Mouse (Mus musculus) heart, postnatal 25 days (tissue): ENCODE measurements around the gene Fndc4. TPM values are rescaled to one million over a fixed set of nuclear protein-coding genes. Genes with fewer than 3 reads are reported as not detected.

Experiments
- DNase-seq: peaks from one replicate; pipeline ENCODE4 v3.0.0; 2022; ENCODE audit warnings: low spot score
- intact Hi-C: fragments of 180-260 bp; cut with DNase I; formaldehyde crosslinking; loops from one replicate; pipeline ENCODE4 v1.15.1; 2025
- total RNA-seq, 2 experiments: library from RNA; stranded (reverse); gene quantifications; 2 replicates each; pipeline ENCODE4 v1.2.3; 2021

Fndc4 gene
- total RNA-seq, 2 experiments from 2014 or later: 3.6 to 4.1 TPM

DNA sequence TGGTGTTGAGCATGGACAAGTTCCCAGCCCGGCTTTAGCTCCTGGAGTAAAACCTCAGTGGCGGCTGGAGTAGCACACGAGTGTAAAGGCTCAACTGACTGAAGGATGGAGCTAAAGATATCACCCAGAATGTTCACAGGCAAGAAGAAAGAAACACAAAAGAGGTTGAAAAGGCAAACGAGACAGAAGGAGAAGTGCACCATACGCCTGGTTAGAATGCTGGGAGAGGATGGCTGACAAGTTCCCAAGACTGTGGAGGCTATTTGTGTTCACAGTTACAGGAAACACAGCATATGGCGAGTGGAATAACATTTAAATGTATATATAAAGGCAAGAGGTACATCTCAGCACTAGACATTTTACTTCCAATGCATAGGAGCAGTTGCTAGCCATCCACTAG is 22.9 kb downstream of the Fndc4 start:
- intact Hi-C loops: no loop called here
- DNase-seq: no peak

DNA sequence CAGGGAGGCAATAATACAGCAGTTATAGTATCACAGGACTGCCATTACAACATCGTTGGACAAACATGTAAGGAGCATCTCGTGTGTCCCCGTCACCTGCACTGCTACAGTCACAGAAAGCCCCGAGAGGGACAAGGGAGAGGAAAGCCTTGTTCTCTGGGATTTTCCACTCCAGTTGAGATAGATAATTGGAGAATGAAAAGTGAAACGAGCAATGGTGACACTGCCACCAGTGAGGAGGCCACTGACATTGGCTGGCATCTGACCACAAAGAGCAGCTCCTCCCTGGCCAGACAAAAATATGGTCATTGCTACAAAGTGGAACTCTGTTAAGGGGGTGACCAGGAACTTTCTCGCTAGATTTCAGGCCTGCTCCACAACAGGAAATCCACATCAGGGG is 28.2 kb downstream of the Fndc4 start:
- intact Hi-C loops: no loop called here
- DNase-seq: no peak

DNA sequence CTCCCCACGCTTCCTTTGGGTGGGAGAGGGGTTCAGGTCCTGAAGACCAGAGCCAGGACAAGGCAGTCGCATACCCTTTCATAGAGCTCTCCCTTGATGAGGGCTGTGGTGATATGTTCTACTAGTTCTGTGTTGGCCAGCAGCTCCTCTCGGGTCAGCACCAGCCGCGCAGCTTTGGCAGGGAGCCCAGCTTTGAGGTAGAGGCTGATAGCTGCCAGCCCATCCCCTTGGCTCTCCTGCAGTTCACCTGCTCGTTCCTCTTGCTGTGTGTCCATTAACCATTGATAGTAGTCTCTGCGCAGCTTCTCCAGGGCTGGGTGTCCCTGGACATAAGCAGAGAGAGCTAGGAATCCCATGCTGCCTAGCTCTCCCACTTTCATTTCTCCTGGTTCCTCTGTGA is 29.8 kb downstream of the Fndc4 start:
- no peak for DNase-seq

DNA sequence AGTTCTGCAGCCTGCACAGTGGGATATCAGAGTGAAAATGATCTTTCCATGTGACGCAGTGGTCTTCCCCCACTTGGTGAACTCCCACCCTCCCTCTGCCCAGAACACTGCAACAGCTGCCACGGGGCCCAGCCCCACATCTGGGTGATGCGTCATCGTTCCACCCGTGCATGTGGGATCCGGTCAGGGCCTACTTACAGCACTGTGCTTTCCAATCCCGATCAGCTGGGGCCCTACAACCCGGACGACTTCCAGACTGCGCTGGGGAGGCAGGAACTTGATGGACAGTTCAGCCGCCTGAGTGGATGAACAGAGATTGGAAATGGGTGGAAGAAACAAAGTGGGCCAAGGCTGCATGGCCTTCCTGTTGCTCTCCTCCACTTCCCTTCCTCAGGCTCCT is 38.3 kb downstream of the Fndc4 start:
- DNase-seq: no peak
- intact Hi-C loops: no loop called here

More for the DNA sequence above, 29.8 kb downstream of the Fndc4 start:
- intact Hi-C loops: no loop called here

DNA sequence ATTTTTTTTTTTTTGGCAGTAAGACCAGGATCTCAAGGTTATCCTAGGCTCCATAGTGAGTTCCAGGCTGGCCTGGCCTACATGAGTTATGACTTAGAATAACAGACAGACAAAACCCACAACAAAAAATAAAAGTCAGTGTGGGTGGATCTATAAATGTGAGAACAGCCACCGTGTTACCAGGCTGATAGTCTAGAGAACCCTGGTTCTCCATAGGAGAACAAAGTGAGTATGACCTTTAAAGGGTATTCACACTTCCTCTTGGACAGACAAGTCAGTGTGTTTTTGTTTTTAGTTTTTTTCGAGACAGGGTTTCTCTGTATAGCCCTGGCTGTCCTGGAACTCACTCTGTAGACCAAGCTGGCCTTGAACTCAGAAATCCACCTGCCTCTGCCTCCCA is 39.9 kb downstream of the Fndc4 start:
- DNase-seq: no peak
- intact Hi-C loops: no loop called here

DNA sequence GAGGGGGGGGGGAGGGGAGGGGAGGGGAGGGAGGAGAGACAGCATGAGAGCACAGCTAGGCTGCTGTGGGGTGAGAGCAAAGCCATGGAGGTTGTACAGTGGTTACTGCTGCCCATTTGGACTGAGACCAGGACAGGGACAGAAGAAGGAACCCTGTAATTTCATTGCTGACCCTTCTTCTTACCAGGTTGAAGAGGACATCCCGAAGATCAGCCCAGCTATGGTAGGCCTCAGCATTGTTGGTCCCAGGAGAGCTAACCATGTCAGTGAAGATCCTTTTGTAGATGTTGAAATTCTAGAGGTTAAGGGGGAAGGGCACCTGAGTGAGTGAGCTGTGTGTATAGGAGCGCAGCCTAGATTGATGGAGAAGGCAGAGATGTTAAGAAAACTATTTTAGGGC is 40.5 kb downstream of the Fndc4 start:
- DNase-seq: no peak

DNA sequence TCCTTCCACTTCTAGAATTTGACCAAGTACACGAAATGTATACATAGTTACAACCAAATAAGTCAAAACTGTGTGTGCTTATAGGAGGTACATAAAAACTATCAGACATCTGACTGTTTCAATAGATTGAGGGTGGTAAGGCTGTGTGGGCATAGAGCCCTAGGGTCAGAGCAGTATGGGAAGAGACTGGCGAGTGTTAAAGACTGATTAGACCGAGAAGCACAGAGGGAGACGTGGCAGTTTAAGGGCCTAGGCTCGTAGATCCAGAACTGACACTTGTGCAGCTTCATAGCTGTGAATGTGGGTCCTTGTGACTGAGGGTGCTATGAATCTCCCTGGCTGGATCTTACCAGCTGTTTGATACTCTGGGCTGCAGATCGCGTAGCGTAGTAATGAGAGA is 41.0 kb downstream of the Fndc4 start:
- intact Hi-C loops: no loop called here

More for the DNA sequence above, 40.5 kb downstream of the Fndc4 start:
- intact Hi-C loops: no loop called here

DNA sequence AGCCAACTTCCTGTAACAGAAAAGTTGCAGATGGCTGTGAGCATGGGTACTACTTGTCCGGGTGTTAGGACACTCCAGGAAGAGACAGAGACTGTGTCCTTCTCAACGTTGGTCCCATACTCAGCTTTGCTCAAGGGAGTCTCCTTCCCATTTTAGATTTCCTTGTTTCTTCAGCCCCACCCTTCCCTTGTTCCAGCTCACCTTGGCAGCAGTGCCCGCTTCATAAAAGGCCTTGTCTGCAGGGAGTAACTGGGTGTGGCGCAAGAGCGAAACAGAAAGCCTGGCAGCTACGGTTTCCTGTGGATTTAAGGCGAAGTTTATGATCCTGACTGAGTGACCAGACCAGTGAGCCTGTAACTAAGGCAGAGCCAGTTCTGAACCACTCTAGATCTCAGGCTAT is 41.4 kb downstream of the Fndc4 start:
- intact Hi-C loops: no loop called here
- peak; percentile 48 for DNase-seq

More for the DNA sequence above, 41.0 kb downstream of the Fndc4 start:
- DNase-seq: no peak

DNA sequence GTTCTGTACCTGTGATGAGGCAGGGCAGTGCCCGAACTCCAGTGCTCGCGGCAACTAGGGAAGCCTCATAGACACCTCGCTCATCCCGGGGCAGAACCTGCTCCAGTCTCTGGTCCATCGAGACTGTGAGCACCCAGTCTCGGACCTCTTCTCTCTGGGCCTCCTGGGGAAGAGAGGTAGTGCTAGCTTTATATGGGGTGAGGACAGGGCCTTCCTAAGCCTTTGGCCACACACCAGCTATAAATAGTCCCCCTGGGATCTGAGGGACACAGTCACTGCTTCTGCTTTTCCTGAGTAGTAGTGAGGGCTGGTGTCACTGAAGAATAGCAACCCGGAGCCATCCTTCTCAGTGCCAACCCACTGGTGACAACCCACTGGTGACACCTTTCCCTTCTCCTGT is 42.1 kb downstream of the Fndc4 start:
- DNase-seq: no peak
- intact Hi-C loops: no loop called here

DNA sequence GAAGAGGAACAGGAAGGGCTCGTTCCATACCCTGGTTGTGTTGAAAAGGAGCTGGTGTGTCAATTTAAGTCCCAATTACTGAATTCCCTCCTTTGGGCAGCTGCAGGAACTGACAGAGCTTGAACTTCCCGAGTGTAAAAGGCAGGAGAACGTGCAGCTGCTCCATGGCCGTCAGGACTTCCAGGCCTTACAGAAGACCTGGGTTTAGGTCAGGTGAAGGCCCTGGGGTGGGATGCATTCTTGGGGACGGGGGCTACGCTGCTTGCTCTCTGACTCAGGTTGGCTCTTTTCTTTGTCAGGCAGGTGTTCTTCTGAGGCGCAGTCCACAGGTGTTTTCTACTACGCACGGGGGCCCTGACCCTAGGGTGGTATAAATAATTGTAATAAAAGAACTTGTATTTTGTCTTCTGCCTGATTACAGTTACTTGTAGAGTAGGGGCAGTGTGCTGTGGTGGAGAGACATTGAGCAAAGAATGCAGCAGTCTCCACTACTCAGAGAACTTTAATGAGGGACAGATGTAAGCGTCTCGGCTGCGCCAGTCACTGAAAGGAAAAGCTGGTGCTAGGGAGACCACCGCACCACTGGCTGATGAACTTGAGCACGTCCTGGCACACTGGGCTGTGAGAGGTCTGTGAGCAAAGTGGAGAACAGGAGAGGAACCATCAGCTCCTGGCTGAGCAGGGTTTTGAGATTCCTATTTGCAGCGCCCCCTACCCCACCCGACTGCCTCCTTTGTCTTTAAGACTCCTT is 42.9 kb downstream of the Fndc4 start:
- intact Hi-C loops: no loop called here
- no peak for DNase-seq

DNA sequence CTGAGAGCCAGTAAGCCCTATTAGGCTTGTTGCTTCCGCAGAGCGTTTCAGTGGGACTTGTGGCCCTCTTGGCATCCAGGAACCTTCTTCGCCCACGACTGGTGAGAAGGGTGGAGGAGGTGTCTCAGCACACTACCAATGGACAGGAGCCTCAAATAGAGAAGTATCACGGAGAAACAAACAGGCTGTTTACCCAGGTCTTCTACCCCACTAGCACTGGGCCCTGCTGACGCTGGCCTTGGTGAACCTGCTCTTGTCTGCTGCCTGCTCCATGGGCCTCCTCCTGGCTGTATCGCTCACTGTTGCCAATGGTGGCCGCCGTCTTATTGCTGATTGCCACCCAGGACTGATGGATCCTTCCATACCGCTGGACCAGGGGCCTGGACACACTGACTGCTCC is 43.7 kb downstream of the Fndc4 start:
- intact Hi-C loops: no loop called here
- no peak for DNase-seq

DNA sequence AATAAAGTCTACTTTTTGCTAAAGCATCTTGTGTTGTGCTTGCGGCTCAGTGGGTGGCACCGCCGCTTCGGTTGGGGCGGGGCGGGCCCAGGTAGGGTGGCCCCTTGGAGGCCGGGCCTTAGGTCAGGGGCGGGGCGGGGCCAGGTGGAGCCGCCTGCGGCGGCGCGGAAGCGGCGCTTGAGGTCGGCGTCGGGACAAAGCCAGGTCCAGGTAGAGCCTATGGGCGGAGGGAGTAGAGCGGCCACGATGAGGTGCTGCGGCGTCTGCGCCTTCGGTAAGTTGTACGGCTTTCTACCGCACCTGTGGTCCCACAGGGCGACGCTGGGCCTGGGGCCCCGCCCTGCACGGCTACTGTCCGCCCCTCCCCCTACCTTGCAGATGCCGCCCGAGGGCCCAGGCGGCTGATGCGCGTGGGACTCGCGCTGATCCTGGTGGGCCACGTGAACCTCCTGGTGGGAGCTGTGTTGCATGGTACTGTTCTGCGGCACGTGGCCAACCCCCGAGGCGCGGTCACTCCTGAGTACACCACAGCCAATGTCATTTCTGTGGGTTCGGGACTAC is 44.3 kb downstream of the Fndc4 start, which contains the start of gene Krtcap3:
TSS of gene Krtcap3 (plus strand) at position 151 of the 561 bp plus-strand sequence.
- no peak for DNase-seq
- intact Hi-C loops: no loop called here

DNA sequence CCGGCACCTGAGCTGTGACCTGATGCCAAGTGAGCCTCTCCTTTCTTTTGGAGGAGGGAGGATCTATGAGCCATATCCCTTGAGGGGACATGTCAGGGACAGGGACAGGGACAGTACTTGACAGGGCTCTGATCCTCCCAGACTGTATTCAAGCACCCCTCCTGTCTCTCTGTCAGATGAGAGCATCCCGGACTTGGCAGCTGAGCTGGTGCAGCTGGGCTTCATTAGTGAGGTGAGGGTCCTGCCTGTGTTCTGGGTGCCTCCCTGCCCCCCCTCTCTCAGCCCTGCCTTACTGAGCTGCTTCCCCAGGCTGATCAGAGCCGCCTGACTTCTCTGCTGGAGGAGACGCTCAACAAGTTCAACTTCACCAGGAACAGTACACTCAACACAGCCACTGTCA is 45.2 kb downstream of the Fndc4 start:
- DNase-seq: no peak
- intact Hi-C loops: no loop called here

Other genes starting within 250 kb of the Fndc4 start
- gene Atraid, start 247.8 kb downstream of the Fndc4 start, total RNA-seq: 10 to 100 TPM; 44.1 to 47.0 TPM
- gene Slc5a6, start 247.2 kb downstream of the Fndc4 start, total RNA-seq: 10 to 100 TPM in 1 of 2 experiments, 1 to 10 TPM in 1; 9.9 to 10.5 TPM
- 10 to 100 TPM; 14.4 to 15.5 TPM for gene Cad, start 241.3 kb downstream of the Fndc4 start, total RNA-seq
- not detected for gene Dnajc5g, start 189.8 kb downstream of the Fndc4 start, total RNA-seq
- gene Slc30a3, start 187.8 kb downstream of the Fndc4 start, total RNA-seq: not detected
- 100 to 1,000 TPM; 183 to 212 TPM for gene Trim54, start 179.4 kb downstream of the Fndc4 start, total RNA-seq
- not detected for gene Ucn, start 157.3 kb downstream of the Fndc4 start, total RNA-seq
- 10 to 100 TPM; 55.1 to 55.5 TPM for gene Mpv17, start 141.8 kb downstream of the Fndc4 start, total RNA-seq
- gene Gm29609, start 116.2 kb downstream of the Fndc4 start, total RNA-seq: under 1 TPM; 0.23 to 0.28 TPM
- 10 to 100 TPM; 32.0 to 35.8 TPM for gene Gtf3c2, start 115.9 kb downstream of the Fndc4 start, total RNA-seq
- gene Snx17, start 102.9 kb downstream of the Fndc4 start, total RNA-seq: 10 to 100 TPM; 61.3 to 62.5 TPM
- gene Eif2b4, start 102.7 kb downstream of the Fndc4 start, total RNA-seq: 10 to 100 TPM; 51.6 to 55.5 TPM
- 1 to 10 TPM; 7.3 to 8.1 TPM for gene Zfp513, start 93.8 kb downstream of the Fndc4 start, total RNA-seq
- 10 to 100 TPM; 58.5 to 61.7 TPM for gene Ppm1g, start 75.4 kb downstream of the Fndc4 start, total RNA-seq
- gene Nrbp1, start 55.2 kb downstream of the Fndc4 start, total RNA-seq: 10 to 100 TPM; 74.3 to 80.5 TPM
- not detected for gene Gm9970, start 54.8 kb downstream of the Fndc4 start, total RNA-seq
- gene Krtcap3, start 44.4 kb downstream of the Fndc4 start, total RNA-seq: 1 to 10 TPM; 1.3 to 1.7 TPM
- gene Ift172, start 5.0 kb downstream of the Fndc4 start, total RNA-seq: 10 to 100 TPM; 39.7 to 41.8 TPM
- gene Gckr, start 1.4 kb upstream of the Fndc4 start, total RNA-seq: not detected
- 10 to 100 TPM; 19.2 to 22.2 TPM for gene Zfp512, start 156.4 kb upstream of the Fndc4 start, total RNA-seq
- gene 4930548H24Rik, start 189.7 kb upstream of the Fndc4 start, total RNA-seq: not detected
- 10 to 100 TPM; 23.7 to 25.4 TPM for gene Gpn1, start 198.7 kb upstream of the Fndc4 start, total RNA-seq
- 10 to 100 TPM; 19.1 to 19.5 TPM for gene Slc4a1ap, start 230.9 kb upstream of the Fndc4 start, total RNA-seq
- gene Supt7l, start 231.7 kb upstream of the Fndc4 start, total RNA-seq: 10 to 100 TPM; 12.4 to 13.6 TPM